Mouse (Mus musculus) urinary bladder, postnatal 14 days (tissue): ENCODE data around the gene Zfp346.
"Not testable (repeated sequence)": the region's sequence is repeated elsewhere in the genome, so short reads cannot be mapped to it uniquely, and the experiment has no call there.

Experiments
- DNase-seq: peaks from one replicate; pipeline ENCODE4 v3.0.0; 2021; ENCODE audit warnings: low spot score

Gene Zfp346

DNA sequence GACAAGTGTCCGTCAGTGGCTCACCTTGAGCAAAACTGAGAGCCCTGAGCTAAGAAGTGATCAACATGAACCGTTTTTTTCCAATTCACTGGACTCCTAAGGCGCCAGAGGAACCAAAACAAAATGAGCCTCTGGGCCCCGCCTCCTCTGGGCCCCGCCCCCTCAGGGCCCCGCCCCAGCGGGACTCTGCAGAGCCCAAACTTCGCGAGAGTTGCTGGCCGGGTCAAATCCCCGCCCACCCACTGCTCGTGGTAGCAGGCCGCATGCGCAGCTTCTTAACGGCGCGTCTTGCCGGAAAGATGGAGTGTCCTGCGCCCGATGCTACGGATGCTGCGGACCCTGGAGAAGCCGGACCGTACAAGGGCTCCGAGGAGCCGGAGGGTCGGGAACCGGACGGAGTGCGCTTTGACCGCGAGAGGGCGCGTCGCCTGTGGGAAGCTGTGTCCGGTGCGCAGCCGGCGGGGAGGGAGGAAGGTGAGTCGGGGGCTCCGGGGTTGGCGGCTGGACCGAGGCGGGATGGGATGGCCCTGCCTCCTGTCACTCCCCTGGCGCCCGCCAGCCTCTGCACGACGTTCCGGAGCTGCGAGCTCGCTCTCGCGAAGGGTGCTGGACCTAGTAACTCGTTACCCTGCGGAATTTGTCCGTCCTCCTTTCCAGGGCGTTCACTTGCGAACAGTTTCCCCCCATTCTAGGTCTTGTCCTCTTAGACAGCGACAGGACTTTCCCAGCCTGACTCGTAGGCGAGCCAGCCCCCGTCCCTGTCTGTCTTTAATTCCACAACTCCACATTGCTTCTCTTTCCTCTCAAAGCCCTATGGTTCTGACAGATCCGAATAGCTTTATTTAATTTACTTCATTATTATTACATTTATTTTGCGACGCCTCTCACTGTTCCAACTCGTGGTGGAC lies at the start of gene Zfp346:
Gene Zfp346 (plus strand): TSS at position 267 of the 908 bp plus-strand sequence.
- peak; percentile 99 for DNase-seq

DNA sequence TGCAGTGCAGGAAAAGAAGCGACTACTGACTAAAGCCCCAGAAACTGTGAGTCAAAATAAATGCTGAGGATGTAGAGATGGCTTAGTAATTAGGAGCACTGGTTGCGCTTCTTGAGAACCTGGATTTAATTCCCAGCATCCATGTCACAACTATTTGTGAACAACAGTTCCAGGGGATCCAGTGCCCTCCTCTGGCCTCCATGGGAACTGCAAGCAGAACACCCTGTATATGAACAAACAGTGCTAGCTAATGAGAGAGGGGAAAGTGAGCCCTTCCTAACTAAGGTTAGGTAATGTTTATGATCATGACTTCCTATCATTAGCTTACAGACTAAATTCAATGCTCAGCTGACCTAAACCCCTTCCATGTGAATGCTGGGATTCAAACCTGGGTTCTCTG lies 47.1 kb upstream of the Zfp346 start:
- peak; percentile 8 for DNase-seq

DNA sequence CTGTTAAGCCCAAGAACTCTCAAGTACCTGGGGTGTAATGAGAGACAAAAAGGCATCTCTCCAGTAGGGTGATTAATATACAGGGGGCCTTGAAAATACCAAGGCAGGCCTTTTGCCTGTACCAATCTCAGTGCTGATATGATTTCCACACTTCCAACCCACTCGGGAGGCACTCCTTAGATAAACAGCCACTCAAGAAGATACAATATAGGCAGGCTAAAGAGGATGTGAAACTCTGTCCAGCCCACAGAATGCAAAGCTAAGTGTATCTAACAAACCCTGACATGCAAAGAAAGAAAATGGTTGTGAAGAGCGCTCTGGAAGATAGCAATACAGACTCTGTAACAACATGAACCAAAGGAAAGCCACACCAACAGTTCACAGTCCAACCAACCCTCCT lies 41.8 kb upstream of the Zfp346 start:
- DNase-seq, result no peak

DNA sequence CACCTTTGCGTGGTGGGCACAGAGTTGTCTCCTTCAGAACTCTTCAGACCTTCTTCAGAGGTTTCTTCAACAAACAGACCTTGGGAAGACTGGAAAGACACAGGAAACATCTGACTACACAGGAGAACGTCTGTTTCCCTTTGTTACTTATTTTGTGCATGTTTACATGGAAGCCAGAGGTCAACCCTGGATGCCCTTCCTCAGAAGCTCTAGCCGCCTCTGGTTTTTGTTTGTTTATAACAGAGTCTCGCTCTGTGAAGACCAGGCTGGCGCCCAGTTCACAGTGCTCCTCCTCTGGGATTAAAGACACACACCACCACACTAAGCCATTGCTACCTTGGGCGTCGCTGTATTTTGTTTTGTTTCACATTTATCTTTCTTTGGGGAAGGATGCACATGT lies 35.4 kb upstream of the Zfp346 start:
- DNase-seq, result no peak

DNA sequence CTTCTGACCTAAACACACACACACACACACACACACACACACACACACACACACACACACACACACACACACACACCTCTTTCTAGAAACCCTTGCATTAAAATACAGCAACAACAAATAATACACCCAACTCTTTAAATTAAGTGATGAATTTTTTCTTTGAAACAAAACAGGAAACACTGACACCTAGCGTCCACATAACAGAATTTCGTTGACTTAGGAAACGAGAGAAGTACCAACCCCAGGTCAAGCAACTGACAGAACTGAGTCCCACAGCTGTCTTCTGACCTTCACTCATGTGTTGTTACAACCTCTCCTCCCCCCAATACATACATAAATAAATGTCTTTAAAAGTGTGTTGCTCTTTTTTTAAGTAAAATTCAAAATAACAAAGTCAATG lies 33.8 kb upstream of the Zfp346 start:
- DNase-seq, result no peak

DNA sequence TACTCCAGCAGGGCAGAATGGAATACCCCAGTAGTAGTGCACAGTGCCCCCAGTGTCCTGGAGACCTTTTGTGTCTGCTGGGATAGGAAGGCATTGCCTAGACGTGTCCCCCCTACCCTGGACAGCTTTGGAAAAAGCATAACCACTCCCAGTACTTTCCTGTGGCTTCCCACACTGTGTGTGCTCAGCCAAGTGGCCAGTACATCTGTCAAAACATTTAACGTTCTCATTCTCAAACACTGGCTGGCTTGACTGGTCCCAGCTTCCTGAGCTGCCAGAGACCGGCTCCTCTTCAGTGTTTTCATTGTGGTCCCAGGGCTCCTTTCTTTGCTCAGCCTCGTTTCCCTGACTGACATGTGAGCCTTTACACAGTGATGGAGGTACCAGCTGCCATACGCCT lies 29.5 kb upstream of the Zfp346 start:
- no peak for DNase-seq

DNA sequence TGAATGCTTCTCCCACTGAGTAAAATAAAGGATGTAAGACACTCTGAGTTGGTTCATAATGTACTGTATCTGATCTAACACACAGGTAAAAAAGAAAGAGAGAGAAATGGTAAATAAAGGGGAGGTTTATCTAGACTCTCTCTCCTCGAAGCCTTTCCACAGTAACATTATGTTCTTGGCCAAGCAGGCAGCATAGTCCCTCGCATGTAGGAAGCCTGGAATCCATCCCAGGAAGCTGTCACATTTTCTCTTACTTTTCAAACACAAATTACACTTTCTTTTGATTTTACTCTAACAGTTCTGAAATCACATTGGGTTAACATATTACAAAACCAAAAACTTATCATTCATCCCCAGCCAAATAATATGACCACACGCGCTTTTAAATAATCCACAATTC lies 12.5 kb upstream of the Zfp346 start:
- no peak for DNase-seq

DNA sequence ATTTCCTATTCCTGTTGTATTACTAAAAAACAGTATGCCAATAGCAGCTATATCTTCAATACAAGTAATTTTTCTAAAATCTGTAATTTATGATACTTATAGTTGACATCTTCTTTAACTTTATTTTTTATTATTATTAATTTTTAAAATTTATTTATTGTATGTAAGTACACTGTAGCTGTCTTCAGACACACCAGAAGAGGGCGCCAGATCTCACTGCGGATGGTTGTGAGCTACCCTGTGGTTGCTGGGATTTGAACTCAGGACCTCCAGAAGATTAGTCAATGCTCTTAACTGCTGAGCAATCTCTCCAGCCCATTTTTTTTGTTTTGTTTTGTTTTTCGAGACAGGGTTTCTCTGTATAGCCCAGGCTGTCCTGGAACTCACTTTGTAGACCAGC lies 7.3 kb upstream of the Zfp346 start:
- not testable (repeated sequence) for DNase-seq

DNA sequence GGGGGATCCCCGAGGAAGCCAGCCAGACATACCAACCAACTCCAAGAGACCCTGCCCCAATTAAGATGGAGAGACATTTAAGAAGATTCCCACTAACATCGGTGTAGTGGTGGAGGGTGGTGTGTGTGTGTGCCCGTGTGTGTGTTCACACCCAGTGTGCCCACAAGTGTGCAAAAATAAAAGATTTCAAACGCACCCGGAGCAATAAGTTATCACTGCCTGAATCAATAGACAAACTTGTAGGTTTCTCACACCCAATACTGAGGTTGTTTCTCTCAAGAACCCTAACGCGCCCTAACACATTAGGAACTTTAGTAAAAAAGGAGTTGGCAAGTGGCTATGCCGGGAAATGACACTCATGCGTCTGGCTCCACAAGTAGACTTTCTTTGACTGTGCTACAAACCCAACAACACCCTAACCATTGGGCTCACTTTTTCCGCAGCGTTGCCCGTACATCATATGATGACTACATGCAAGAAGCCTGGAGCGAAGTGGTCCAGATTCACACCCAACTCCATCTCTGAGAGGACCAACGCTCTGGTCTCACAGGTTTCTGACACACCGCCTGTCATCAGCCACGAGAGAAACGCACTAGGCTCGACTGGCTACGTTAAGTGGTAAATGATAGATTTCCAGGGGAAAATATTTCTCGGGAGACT lies 5.9 kb upstream of the Zfp346 start:
- peak; percentile 16 for DNase-seq

DNA sequence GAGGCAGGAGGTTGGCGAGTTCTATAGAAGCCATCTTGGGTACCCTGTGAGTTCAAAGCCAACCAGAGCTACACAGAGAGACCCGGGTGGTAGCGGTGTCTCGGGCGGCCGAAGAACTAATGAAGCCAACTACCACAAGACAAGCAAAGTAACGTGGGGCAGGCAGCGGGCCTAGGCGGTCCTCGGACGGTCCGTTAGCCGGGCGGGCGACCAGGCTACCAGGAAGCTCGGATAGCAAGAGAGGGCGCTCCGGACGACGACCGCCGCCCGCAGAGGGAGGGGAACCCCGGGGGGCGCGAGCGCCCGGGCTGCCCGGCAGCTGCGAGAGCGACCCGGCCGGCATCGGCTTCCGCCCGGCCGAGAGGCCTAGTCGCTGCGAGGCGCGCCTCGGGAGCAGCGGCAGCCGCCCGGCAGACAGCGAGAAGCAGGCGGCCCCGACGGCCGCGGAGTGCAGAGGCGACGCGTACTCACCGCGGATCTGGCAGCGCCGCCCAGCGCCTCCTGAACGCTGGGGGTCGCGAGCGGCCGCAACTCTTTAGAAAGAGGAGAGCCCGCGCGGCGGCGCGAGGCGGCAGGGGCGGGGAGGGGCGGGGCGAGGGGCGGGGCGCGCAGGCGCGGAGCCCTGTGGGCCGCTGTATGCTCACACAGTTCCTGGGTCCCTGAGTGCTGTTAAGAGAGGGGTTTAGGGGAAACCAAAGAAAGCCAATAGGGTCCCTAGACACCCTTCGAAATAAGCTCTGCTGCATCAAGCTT lies 5.2 kb upstream of the Zfp346 start, which contains the start of gene Uimc1:
Gene Uimc1 (minus strand): TSS at position 575 of the 753 bp plus-strand sequence.
- DNase-seq, result peak; percentile 81

DNA sequence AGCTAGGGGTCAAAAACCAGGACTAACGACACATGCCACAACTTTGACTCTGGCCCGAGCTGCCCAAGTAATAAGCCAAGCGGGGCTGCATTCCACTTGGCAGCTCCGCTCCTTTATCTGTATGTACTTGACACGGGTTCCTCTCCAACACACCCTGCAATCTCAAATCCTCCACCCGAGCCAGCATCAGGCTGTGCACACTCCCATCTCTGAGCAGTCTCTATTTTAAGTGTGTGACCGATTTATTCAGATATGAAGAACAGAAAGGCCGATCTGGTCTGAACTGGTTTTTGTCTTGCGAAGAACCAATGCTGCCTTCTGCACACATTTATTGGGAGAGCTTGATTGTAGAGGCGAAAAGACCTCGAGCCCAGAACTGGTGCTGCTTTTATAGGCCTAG lies 3.5 kb upstream of the Zfp346 start:
- no peak for DNase-seq

DNA sequence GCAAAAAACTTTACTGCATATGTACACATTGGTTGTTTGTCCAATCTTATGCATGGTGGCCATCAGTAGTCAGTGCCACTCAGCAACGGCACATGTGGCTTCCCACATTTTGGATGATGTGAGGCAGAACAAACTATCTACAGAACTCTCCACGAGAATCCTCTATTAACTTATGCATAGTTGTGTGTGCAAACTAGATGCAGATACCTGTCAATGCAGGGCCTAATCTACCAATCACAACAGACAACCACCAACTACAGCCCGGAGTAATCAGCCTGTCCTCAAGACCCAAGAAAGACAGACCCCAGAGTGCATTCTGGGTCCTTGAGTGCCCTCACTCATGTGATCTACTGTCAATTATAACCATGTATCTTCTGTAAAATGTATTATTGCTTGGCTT lies 2.7 kb upstream of the Zfp346 start:
- DNase-seq, result no peak

DNA sequence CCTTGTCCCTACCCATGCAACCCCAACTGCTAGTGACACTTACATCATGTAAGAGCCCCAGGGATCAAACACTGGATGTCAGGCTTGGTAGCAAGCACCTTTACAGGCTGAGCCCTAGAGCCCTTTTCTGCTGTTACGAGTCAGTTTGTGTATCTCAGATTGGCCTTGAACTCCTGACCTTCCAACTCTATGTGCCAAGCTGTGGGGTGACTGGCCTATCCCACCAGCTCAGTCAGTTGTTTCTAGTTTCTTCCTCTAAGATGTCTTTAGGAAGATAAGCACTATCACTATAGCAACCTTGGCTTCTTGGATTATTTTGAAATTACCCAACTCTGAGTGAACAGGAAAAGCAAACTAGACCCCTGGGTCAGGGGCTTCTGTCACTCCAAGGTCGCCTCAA lies 1.8 kb upstream of the Zfp346 start:
- DNase-seq, result no peak

DNA sequence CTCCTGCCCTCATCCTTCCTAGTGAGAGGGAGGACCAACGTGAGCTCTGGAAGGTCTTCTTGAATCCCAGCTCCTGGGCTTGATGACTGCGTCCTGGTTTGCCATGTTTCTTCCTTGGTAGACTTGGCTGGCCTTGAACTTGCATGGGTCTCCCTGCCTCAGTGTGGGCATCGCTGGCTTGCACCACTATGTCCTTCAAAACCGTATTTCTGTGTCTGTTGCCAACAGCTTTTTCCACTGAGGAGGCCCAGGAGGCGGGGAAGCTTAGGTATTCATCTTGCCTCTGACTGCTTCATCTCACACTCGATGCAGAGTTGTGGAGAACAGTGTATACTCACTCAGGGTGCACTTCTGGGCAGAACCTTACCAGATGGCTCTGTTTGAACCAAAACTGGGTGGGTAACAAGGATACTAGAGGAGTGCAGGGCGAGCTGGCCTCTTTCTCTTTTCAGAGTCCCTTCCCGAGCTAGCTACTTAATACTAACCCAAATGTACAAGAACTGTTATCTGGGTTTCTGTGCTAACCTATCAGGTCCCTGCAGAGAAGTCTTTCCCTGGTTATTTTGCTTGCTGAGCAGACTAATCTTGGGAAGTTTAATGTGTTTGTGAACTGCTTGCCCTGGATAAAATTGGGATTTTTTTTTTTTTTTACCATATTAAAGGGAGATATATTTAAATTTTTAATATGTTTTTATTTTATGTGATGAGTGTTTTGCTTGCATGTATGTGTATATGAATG lies 1.0 kb downstream of the Zfp346 start:
- DNase-seq, result no peak

DNA sequence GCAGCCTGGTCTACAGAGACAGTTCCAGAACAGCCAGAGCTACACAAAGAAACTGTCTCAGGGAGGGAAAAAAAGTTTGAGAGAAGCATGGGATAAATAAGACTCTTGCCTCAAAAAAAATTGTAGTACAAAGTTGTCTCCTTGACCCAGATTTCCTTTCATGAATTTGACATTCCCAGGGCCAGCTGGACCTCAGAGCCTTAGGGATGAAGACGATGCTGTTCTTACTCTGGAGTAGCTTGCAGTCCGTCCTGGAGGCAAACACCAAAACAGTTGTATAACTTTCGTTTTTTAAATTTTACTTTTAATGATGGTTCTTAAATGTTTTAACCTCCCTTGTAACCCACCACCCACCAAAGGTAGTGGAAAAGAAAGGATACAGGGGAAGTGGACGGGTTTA lies 2.0 kb downstream of the Zfp346 start:
- no peak for DNase-seq

DNA sequence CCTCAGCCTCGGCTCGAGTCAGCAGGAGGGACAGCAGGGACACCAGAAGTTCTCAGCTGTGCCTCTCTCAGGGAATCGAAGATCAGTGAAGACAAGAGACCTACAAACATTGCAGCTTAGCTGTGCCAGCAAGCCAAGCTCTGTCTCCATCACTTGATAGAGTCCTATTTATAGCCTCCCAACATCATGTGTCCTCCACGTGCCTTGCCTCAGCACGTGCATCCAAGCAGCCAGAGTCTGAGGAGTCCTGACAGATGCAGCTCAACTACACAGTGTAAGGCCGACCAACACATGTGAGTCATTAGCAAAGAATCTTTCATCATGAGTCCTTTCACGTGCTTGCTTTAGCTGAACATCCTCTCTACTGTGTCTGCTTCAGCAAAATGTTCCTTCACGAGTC lies 2.6 kb downstream of the Zfp346 start:
- no peak for DNase-seq

DNA sequence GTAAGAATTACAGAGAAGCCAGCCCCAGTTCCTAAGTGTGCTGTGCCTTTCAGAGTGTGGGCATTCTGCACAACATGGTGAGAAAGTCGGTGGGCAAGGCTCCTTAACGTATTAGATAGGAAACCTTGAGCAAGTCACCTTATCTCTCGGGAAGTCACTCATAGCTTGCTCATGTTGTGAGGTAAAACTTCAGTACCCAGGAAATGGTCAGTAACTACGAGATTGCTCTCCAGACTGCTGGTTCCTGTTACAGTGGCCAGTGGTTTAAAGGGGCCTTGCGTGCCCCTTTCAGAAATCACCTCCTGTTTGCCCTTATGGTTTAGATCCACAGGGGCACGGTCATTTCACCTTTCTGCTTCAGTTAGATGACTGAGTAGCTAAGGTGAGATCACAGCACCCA lies 9.3 kb downstream of the Zfp346 start:
- DNase-seq, result no peak

DNA sequence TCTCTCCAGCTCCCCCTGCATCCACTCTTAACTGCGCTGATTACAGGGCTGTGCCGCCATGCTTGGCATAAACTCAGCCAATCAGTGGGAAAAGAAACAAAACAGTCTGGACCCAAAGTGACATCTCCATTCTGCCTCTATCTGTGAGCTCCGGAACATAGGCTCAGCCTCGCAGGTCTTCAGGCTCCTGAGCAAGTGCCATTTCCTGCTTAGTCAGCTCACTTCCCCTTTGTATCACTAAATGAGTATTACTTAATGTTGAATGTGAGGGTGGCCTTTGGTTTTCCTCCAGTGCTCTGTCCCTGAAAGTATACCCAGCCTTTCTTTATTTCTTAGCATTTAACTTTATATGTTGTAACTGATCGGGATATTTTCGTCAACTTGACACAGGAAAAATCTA lies 19.8 kb downstream of the Zfp346 start:
- DNase-seq, result no peak

DNA sequence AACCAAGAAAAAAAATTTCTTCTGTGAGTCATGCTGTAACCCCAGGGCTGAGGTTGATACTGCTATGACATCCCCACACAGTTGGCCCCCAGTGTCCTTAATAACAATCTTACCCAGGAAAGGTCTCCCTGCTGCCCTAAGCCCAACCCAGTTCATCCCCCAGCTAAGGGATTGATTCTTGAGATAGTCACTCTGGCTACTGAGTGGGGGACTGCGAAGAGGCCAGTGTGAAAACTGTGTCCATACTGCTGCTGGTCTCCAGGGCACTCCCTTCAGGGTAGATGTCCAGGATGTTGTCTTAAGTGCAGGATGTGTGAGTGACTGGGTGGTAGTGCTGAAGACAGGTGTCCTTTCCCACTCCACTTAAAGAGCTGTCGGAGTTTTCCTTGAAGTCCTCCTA lies 28.3 kb downstream of the Zfp346 start, which contains the start of gene Gm17617:
Gene Gm17617 (minus strand): TSS at position 101 of the 400 bp plus-strand sequence.
- no peak for DNase-seq

DNA sequence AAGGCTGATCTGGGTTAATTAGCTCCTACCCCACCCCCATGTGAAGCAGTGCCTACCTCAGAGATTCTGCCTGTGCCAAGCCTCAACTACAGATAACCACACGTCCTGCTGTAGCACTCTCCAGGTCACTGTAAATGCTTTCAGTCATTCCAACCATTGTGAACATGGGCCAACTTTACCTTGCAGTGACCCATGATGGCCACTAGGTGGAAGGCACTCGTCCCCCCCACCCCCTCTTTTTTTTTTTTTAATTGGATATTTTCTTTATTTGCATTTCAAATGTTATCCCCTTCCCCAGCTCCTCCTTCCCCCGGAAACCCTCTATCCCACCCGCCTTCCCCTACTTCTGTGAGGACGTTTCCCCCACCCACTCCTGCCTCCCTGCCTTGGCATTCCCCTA lies 30.3 kb downstream of the Zfp346 start:
- DNase-seq, result no peak

DNA sequence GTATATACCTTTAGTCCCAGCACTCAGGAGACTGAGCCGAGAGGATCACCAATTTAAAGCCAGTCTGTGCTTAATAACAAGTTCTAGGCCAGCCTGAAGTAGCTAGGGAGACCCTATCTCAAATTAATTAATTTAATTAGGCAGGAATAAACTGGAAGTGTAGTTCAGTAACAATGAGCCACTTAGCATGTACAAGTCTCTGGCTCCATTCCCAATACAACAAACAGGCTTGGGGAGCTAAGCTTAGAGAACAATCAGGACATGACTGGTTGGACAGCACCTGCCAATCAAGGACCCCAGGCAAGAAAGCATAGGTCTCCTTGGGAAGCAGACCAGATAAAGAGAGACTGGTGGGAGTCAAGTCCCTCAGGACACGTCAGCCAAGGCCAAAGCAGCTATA lies 35.2 kb downstream of the Zfp346 start:
- no peak for DNase-seq
